8 mouse cellular contexts compared by ENCODE assay signal in genomic region chr19:40366163-40366941, GRCm38 (mm10).
DNase-seq lines count a peak whose midpoint lies in the region; ATAC-seq and TF ChIP-seq lines count a peak whose summit lies in the region.

No protein-coding gene starts in this region.

- peak overlapping the region; percentile 64 for H3K27ac ChIP-seq in left cerebral cortex, adult 2 months
- H3K27ac ChIP-seq in hindbrain, postnatal 0 days = peak overlapping the region; percentile 77
- no peak overlapping the region for H3K27ac ChIP-seq in liver, embryonic 11.5 days (ENCODE audit: low read depth, low read length)
- peak overlapping the region; percentile 54 for H3K27ac ChIP-seq in neural tube, embryonic 13.5 days (replicated peaks)

- 0 out of 2 replicates have a peak overlapping the region, but pooled peaks have one; percentile 13 for H3K9ac ChIP-seq in hindbrain, postnatal 0 days (replicated peaks; ENCODE audit: low read length)
- no peak overlapping the region for H3K9ac ChIP-seq in liver, embryonic 11.5 days (ENCODE audit: low read depth, low read length)
- no peak overlapping the region for H3K9ac ChIP-seq in neural tube, embryonic 13.5 days

- peak in 1 of 2 experiments; percentile 61 for DNase-seq in left cerebral cortex, adult 2 months (ENCODE audit: extremely low spot score in 1 of 2, low spot score in 2 of 2)
- no peak for DNase-seq in left cerebral cortex, postnatal 36 days (ENCODE audit: low spot score in 2 of 2)
- peak; percentile 63 for DNase-seq in cerebellum, adult 9-10 months
- peak; percentile 46 for DNase-seq in forelimb bud, embryonic 11.5 days (ENCODE audit: low read depth, low spot score)
- peak; percentile 65 for DNase-seq in hindbrain, postnatal 0 days (ENCODE audit: low spot score)
- DNase-seq in liver, embryonic 11.5 days (ENCODE audit: low spot score) = peak; percentile 42
- DNase-seq in frontal cortex, postnatal 14 days (ENCODE audit: low spot score in 2 of 2) = no peak

- peaks cover 5% of the 10 kb centered on the region for H3K4me1 ChIP-seq in hindbrain, postnatal 0 days (ENCODE audit: insufficient read depth, low read length)
- peaks cover 10% of the 10 kb centered on the region; the same call in 1 of the 2 replicates for H3K4me1 ChIP-seq in liver, embryonic 11.5 days (replicated peaks; ENCODE audit: control insufficient read depth, insufficient read depth, low read length)
- H3K4me1 ChIP-seq in neural tube, embryonic 13.5 days (replicated peaks) = peaks cover 29% of the 10 kb centered on the region

- peak; percentile 75 for ATAC-seq in hindbrain, postnatal 0 days
- ATAC-seq in liver, embryonic 11.5 days (replicated peaks; ENCODE audit: low FRiP score) = no peak; the same call in 1 of the 2 replicates
- ATAC-seq in neural tube, embryonic 13.5 days (ENCODE audit: low read depth) = peak; percentile 40; the same call in 1 of the 2 replicates

- peaks cover 22% of the 10 kb centered on the region; the same call in 1 of the 2 replicates for H3K36me3 ChIP-seq in hindbrain, postnatal 0 days (ENCODE audit: insufficient read depth, low read length)
- H3K36me3 ChIP-seq in liver, embryonic 11.5 days (ENCODE audit: control insufficient read depth, insufficient read depth, low read length) = peaks cover 10% of the 10 kb centered on the region; the same call in 1 of the 2 replicates
- peaks cover 61% of the 10 kb centered on the region for H3K36me3 ChIP-seq in neural tube, embryonic 13.5 days

- 26% methylated on average over 11 of the region's 11 CpGs for WGBS in hindbrain, postnatal 0 days
- 33% methylated on average over 11 of the region's 11 CpGs for whole genome bisulfite sequencing in liver, embryonic 11.5 days
- WGBS in neural tube, embryonic 13.5 days = 49% methylated on average over 11 of the region's 11 CpGs

- no peak for TF ChIP-seq CTCF in left cerebral cortex, adult 2 months (IDR thresholded peaks at IDR 0.05)
- no peak for TF ChIP-seq CTCF in hindbrain, postnatal 0 days (IDR thresholded peaks at IDR 0.05; ENCODE audit: low read depth)

- no peaks in the 10 kb centered on the region for H3K9me3 ChIP-seq in hindbrain, postnatal 0 days (ENCODE audit: low read length)
- H3K9me3 ChIP-seq in liver, embryonic 11.5 days (ENCODE audit: control insufficient read depth, low read length) = no peaks in the 10 kb centered on the region
- peaks cover 6% of the 10 kb centered on the region; the same call in 1 of the 2 replicates for H3K9me3 ChIP-seq in neural tube, embryonic 13.5 days

- no peak overlapping the region for H3K4me3 ChIP-seq in left cerebral cortex, adult 2 months
- no peak overlapping the region for H3K4me3 ChIP-seq in hindbrain, postnatal 0 days (ENCODE audit: low read length)
- H3K4me3 ChIP-seq in liver, embryonic 11.5 days (ENCODE audit: low read depth, low read length) = no peak overlapping the region
- H3K4me3 ChIP-seq in neural tube, embryonic 13.5 days = no peak overlapping the region

- intact Hi-C loops in left cerebral cortex, adult 2 months (cut with DNase I) = no loop called here
- intact Hi-C loops in left cerebral cortex, postnatal 36 days (cut with DNase I) = no loop called here

- H3K27me3 ChIP-seq in hindbrain, postnatal 0 days (ENCODE audit: insufficient read depth, low read length) = no peaks in the 10 kb centered on the region
- H3K27me3 ChIP-seq in liver, embryonic 11.5 days (replicated peaks; ENCODE audit: control insufficient read depth, insufficient read depth, low read length) = no peaks in the 10 kb centered on the region
- H3K27me3 ChIP-seq in neural tube, embryonic 13.5 days = no peaks in the 10 kb centered on the region

- H3K4me2 ChIP-seq in hindbrain, postnatal 0 days (ENCODE audit: low read depth, low read length) = no peak overlapping the region
- H3K4me2 ChIP-seq in liver, embryonic 11.5 days = no peak overlapping the region
- no peak overlapping the region for H3K4me2 ChIP-seq in neural tube, embryonic 13.5 days

Comparison
In these comparisons a context has a peak if more than half of its experiments do, and no peak if none do; other contexts are left out.
1. DNase-seq: peak in cerebellum, adult 9-10 months (single experiment), forelimb bud, embryonic 11.5 days (single experiment), hindbrain, postnatal 0 days (single experiment) and liver, embryonic 11.5 days (single experiment); none in left cerebral cortex, postnatal 36 days (0 of 2) and frontal cortex, postnatal 14 days (0 of 2).